Mouse (Mus musculus): Measurements from ENCODE around the gene Tbxas1.

Gene Tbxas1

GRCm38 (mm10) chr6:38992016-38992415, 116.8 kb downstream of the Tbxas1 start:
- no peak for DNase-seq (ENCODE audit: low read depth, low spot score)

- DNase-seq (ENCODE audit: low read depth, low spot score): no peak
Observed at GRCm38 (mm10) chr6:38995774-38996173, 120.6 kb downstream of the Tbxas1 start.

- DNase-seq (ENCODE audit: low read depth, low spot score): no peak
Observed at GRCm38 (mm10) chr6:38997838-38998237, 122.6 kb downstream of the Tbxas1 start.

- DNase-seq (ENCODE audit: low read depth, low spot score): no peak
Observed at GRCm38 (mm10) chr6:39003126-39003525, 127.9 kb downstream of the Tbxas1 start.

- no peak for DNase-seq (ENCODE audit: low read depth, low spot score)
Observed at GRCm38 (mm10) chr6:39004003-39004473, 128.8 kb downstream of the Tbxas1 start.

GRCm38 (mm10) chr6:39005267-39005944, 130.2 kb downstream of the Tbxas1 start:
- no peak for DNase-seq (ENCODE audit: low read depth, low spot score)

GRCm38 (mm10) chr6:39005945-39006572, 130.9 kb downstream of the Tbxas1 start:
- no peak for DNase-seq (ENCODE audit: low read depth, low spot score)

- no peak for DNase-seq (ENCODE audit: low read depth, low spot score)
Observed at GRCm38 (mm10) chr6:39007223-39007622, 132.0 kb downstream of the Tbxas1 start.

GRCm38 (mm10) chr6:39008116-39008515, 132.9 kb downstream of the Tbxas1 start:
- no peak for DNase-seq (ENCODE audit: low read depth, low spot score)

- no peak for DNase-seq (ENCODE audit: low read depth, low spot score)
Observed at GRCm38 (mm10) chr6:39013034-39013832, 138.0 kb downstream of the Tbxas1 start.

- no peak for DNase-seq (ENCODE audit: low read depth, low spot score)
Observed at GRCm38 (mm10) chr6:39017942-39018341, 142.7 kb downstream of the Tbxas1 start.

- DNase-seq (ENCODE audit: low read depth, low spot score): no peak
Observed at GRCm38 (mm10) chr6:39018805-39019204, 143.6 kb downstream of the Tbxas1 start.

- DNase-seq (ENCODE audit: low read depth, low spot score): no peak
Observed at GRCm38 (mm10) chr6:39019219-39019618, 144.0 kb downstream of the Tbxas1 start.

GRCm38 (mm10) chr6:39021909-39022308, 146.7 kb downstream of the Tbxas1 start:
- DNase-seq (ENCODE audit: low read depth, low spot score): no peak

GRCm38 (mm10) chr6:39022461-39023181, 147.4 kb downstream of the Tbxas1 start:
- DNase-seq (ENCODE audit: low read depth, low spot score): no peak

- DNase-seq (ENCODE audit: low read depth, low spot score): no peak
Observed at GRCm38 (mm10) chr6:39024631-39025030, 149.4 kb downstream of the Tbxas1 start.

GRCm38 (mm10) chr6:39025038-39025437, 149.8 kb downstream of the Tbxas1 start:
- DNase-seq (ENCODE audit: low read depth, low spot score): no peak

GRCm38 (mm10) chr6:39030714-39031113, 155.5 kb downstream of the Tbxas1 start:
- no peak for DNase-seq (ENCODE audit: low read depth, low spot score)

- no peak for DNase-seq (ENCODE audit: low read depth, low spot score)
Observed at GRCm38 (mm10) chr6:39033676-39034075, 158.5 kb downstream of the Tbxas1 start.

- DNase-seq (ENCODE audit: low read depth, low spot score): no peak
Observed at GRCm38 (mm10) chr6:39035039-39035438, 159.8 kb downstream of the Tbxas1 start.

- DNase-seq (ENCODE audit: low read depth, low spot score): no peak
Observed at GRCm38 (mm10) chr6:39036204-39036603, 161.0 kb downstream of the Tbxas1 start.

- no peak for DNase-seq (ENCODE audit: low read depth, low spot score)
Observed at GRCm38 (mm10) chr6:39040451-39040850, 165.2 kb downstream of the Tbxas1 start.
